Mouse (Mus musculus) limb, embryonic 11.5 days (tissue): ENCODE measurements at regions not wholly inside any gene's neighbourhood (a gene's known extent, or its start where the extent isn't known, plus 50 kb on each side); places are given as distances from the start of the nearest gene placed in this dataset.

Experiments used
- ATAC-seq: fragments of 200-750 bp; cut with Nextera tagmentation; 2 replicates; pipeline ENCODE4 v1.8.0; 2017; ENCODE audit warnings: low read depth; ENCODE audit not compliant: insufficient number of reproducible peaks, low FRiP score, low TSS enrichment
- DNase-seq: peaks from one replicate; pipeline ENCODE4 v3.0.0-alpha.2; 2015; ENCODE audit warnings: low spot score
- H3K27ac ChIP-seq: fragments of 300-500 bp; sonication (generic); replicated peaks from 2 replicates; pipeline ENCODE4 v1.5.1; 2014; ENCODE audit warnings: low read depth, mild to moderate bottlenecking, low read length
- H3K27me3 ChIP-seq: fragments of 300-500 bp; sonication (generic); 2 replicates; pipeline ENCODE4 v1.6.1; 2014; ENCODE audit warnings: mild to moderate bottlenecking, low read length, mixed read lengths; ENCODE audit not compliant: control insufficient read depth, insufficient read depth
- H3K36me3 ChIP-seq: fragments of 300-500 bp; sonication (generic); 2 replicates; pipeline ENCODE4 v1.6.1; 2014; ENCODE audit warnings: mild to moderate bottlenecking, low read length, moderate library complexity, mixed read lengths; ENCODE audit not compliant: control insufficient read depth, insufficient read depth
- H3K4me1 ChIP-seq: fragments of 300-500 bp; sonication (generic); 2 replicates; pipeline ENCODE4 v1.6.1; 2014; ENCODE audit warnings: low read length, mixed read lengths; ENCODE audit not compliant: control insufficient read depth, insufficient read depth
- H3K4me2 ChIP-seq: fragments of 300-500 bp; sonication (generic); 2 replicates; pipeline ENCODE4 v1.6.1; 2014; ENCODE audit warnings: low read depth, mild to moderate bottlenecking, moderate library complexity; ENCODE audit not compliant: severe bottlenecking
- H3K4me3 ChIP-seq: fragments of 300-500 bp; sonication (generic); 2 replicates; pipeline ENCODE4 v1.5.1; 2014; ENCODE audit warnings: low read depth, low read length
- H3K9ac ChIP-seq: fragments of 300-500 bp; sonication (generic); 2 replicates; pipeline ENCODE4 v1.6.1; 2014; ENCODE audit warnings: mild to moderate bottlenecking, low read length
- H3K9me3 ChIP-seq: fragments of 300-500 bp; sonication (generic); 2 replicates; pipeline ENCODE4 v1.6.1; 2016; ENCODE audit warnings: low read length; ENCODE audit not compliant: control insufficient read depth
- WGBS: fragments of 180-500 bp; shearing (Covaris S2); extraction: QIAGEN DNeasy Blood & Tissue Kit; methylation state at CpG from one replicate; pipeline ENCODE4 v1.1.7; 2014; 5-methylcytosine and 5-hydroxymethylcytosine counted together

GRCm38 (mm10) chr9:115623948-115624347, 285.3 kb upstream of the Gadl1 start:
- Histone ChIP-seq H3K36me3 (no peaks in the 10 kb centered on the region), H3K27ac (no peak overlapping the region), H3K27me3 (no peaks in the 10 kb centered on the region), H3K9me3 (no peaks in the 10 kb centered on the region), H3K4me2 (no peak overlapping the region), H3K4me1 (no peaks in the 10 kb centered on the region), H3K4me3 (no peak overlapping the region), H3K9ac (no peak overlapping the region)
- DNase-seq = no peak
- no peak for ATAC-seq
- 47% methylated on average over 5 of the region's 5 CpGs for WGBS

GRCm38 (mm10) chr9:115624721-115625496, 284.3 kb upstream of the Gadl1 start:
- no peak for DNase-seq
- Histone ChIP-seq H3K27me3 (no peaks in the 10 kb centered on the region), H3K27ac (no peak overlapping the region), H3K4me2 (no peak overlapping the region), H3K36me3 (no peaks in the 10 kb centered on the region), H3K9ac (no peak overlapping the region), H3K4me3 (no peak overlapping the region), H3K4me1 (no peaks in the 10 kb centered on the region), H3K9me3 (no peaks in the 10 kb centered on the region)
- no peak for ATAC-seq
- WGBS = 63% methylated on average over 15 of the region's 15 CpGs

DNA sequence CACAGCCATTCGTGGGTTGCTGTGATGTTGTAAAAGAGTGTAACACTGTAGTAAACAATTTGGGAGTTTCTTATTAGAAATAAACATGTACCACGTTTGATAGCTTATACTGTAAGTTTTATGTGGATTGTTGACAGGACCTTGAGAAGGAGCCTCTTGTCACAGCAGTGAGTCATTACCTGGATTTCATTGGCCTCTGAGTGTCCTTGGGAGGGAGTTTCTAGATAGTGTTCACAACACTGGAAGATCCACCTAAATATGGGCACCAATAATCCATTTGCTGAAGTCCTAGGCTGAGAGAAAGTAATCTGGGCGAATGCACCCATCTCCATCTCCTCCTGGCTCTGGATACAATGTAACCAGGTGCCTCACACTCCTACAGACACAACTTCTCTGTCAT, 281.7 kb upstream of the Gadl1 start:
- Histone ChIP-seq H3K4me3 (no peak overlapping the region), H3K9ac (no peak overlapping the region), H3K4me2 (no peak overlapping the region), H3K36me3 (no peaks in the 10 kb centered on the region), H3K27ac (no peak overlapping the region), H3K27me3 (no peaks in the 10 kb centered on the region), H3K4me1 (no peaks in the 10 kb centered on the region), H3K9me3 (no peaks in the 10 kb centered on the region)
- ATAC-seq = no peak
- whole genome bisulfite sequencing = 86% methylated on average over 3 of the region's 3 CpGs
- no peak for DNase-seq

DNA sequence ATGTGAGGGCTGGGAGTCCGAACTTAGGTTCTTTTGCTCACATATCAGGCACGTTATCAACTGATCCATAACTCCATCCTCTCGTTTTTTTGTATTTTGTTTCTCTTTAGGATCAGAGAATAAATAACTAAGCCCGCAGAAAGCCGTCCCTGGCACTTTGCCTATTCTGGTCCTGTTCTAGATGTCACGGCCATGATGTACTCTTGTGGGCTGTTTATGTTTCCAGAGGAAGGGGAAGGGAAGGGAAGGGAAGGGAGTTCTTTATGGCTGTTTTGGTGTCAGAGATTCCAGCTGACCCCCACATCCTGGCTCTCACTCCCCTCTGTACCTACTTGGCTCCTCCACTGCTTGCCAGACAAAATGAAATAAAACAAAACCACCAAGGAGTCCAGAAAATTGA, 272.1 kb upstream of the Gadl1 start:
- Histone ChIP-seq H3K36me3 (no peaks in the 10 kb centered on the region), H3K9ac (no peak overlapping the region), H3K27me3 (no peaks in the 10 kb centered on the region), H3K4me2 (no peak overlapping the region), H3K4me3 (no peak overlapping the region), H3K27ac (no peak overlapping the region), H3K9me3 (no peaks in the 10 kb centered on the region), H3K4me1 (no peaks in the 10 kb centered on the region; the same call in 1 of the 2 replicates)
- WGBS = 87% methylated on average over 6 of the region's 6 CpGs
- DNase-seq (no peak), ATAC-seq (no peak)

DNA sequence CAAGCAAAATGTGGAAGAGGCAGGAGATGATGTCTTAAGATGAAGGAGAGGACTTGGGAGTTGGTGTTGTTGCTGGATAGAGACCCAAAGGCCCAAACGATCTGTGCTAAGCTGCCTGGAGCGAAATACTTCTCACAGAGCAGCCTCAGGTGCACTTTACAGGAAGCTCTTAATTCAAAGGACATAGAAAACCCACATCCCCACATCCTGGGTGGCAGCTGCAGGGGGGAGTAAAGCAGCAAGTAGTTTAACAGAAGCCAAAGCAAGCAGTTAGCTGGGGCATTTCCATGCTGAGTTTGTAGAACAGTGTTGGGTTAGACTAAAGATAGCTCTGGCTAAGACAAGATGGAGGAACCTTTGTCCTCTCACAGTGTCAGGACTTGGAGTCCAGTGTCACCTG, 268.5 kb upstream of the Gadl1 start:
- DNase-seq (no peak), ATAC-seq (no peak)
- Histone ChIP-seq H3K9ac (no peak overlapping the region), H3K4me1 (no peaks in the 10 kb centered on the region; the same call in 1 of the 2 replicates), H3K27me3 (no peaks in the 10 kb centered on the region), H3K36me3 (no peaks in the 10 kb centered on the region), H3K4me3 (no peak overlapping the region), H3K4me2 (no peak overlapping the region), H3K27ac (no peak overlapping the region), H3K9me3 (no peaks in the 10 kb centered on the region)
- 86% methylated on average over 2 of the region's 2 CpGs for WGBS

- Histone ChIP-seq H3K9me3 (no peaks in the 10 kb centered on the region), H3K27ac (no peak overlapping the region), H3K27me3 (no peaks in the 10 kb centered on the region), H3K4me2 (no peak overlapping the region), H3K36me3 (no peaks in the 10 kb centered on the region), H3K9ac (no peak overlapping the region), H3K4me3 (no peak overlapping the region), H3K4me1 (no peaks in the 10 kb centered on the region; the same call in 1 of the 2 replicates)
- no peak for ATAC-seq
- no peak for DNase-seq
- 18% methylated on average over 4 of the region's 4 CpGs for WGBS
These were observed 267.2 kb upstream of the Gadl1 start for GRCm38 (mm10) chr9:115642032-115642431.

GRCm38 (mm10) chr9:115644953-115645352, 264.3 kb upstream of the Gadl1 start:
- whole genome bisulfite sequencing = 70% methylated on average over 9 of the region's 9 CpGs
- H3K4me3 ChIP-seq = no peak overlapping the region
- no peak overlapping the region for H3K4me2 ChIP-seq
- H3K9me3 ChIP-seq = no peaks in the 10 kb centered on the region
- H3K4me1 ChIP-seq = no peaks in the 10 kb centered on the region; the same call in 1 of the 2 replicates
- no peaks in the 10 kb centered on the region for H3K36me3 ChIP-seq
- no peak overlapping the region for H3K9ac ChIP-seq
- no peak overlapping the region for H3K27ac ChIP-seq
- no peaks in the 10 kb centered on the region for H3K27me3 ChIP-seq
- no peak for DNase-seq
- no peak for ATAC-seq

- Histone ChIP-seq H3K9me3 (no peaks in the 10 kb centered on the region), H3K4me1 (no peaks in the 10 kb centered on the region; the same call in 1 of the 2 replicates), H3K36me3 (no peaks in the 10 kb centered on the region), H3K4me3 (no peak overlapping the region), H3K27ac (no peak overlapping the region), H3K9ac (no peak overlapping the region; the same call in 1 of the 2 replicates), H3K27me3 (no peaks in the 10 kb centered on the region), H3K4me2 (no peak overlapping the region)
- DNase-seq (no peak), ATAC-seq (no peak)
- 54% methylated on average over 7 of the region's 7 CpGs for WGBS
These were observed 263.0 kb upstream of the Gadl1 start for GRCm38 (mm10) chr9:115646226-115646625.

DNA sequence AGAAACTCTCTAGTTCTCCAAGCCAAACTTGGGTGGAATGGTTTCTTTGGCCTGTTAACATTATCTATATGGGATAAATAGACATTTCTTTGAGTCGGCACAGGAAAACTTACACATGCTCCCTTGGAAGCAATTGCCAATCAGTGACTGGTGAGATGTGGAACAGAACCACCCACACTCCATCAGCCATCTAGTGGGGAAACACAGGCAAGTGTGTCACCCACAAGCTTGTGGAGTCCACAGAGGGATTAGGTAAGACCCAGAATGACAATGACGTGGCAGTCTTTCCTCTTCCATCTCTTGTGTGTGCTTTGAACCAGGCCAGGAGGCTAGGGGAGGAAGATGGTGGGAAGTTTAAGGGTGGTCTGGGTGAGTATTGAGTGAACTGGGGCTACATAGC, 257.5 kb upstream of the Gadl1 start:
- Histone ChIP-seq H3K4me2 (no peak overlapping the region), H3K4me3 (no peak overlapping the region), H3K36me3 (no peaks in the 10 kb centered on the region), H3K27ac (no peak overlapping the region), H3K27me3 (no peaks in the 10 kb centered on the region), H3K9me3 (no peaks in the 10 kb centered on the region), H3K4me1 (no peaks in the 10 kb centered on the region), H3K9ac (no peak overlapping the region)
- WGBS = 90% methylated on average over 2 of the region's 2 CpGs
- no peak for ATAC-seq
- no peak for DNase-seq
